Mouse (Mus musculus) bone marrow, adult 2 months (tissue): ENCODE measurements around the gene Cyp1b1.

Experiments used
- CTCF ChIP-seq: fragments of 200-500 bp; IDR thresholded peaks from 2 replicates; pipeline ENCODE4 v1.5.1; 2011; ENCODE audit warnings: low read length, control low read depth; ENCODE audit not compliant: control insufficient read depth, insufficient read depth
- POLR2A ChIP-seq: fragments of 200-500 bp; IDR thresholded peaks from 2 replicates; pipeline ENCODE4 v1.6.1; 2011; ENCODE audit warnings: low read depth, mild to moderate bottlenecking, control low read depth, low read length, borderline replicate concordance; ENCODE audit not compliant: control insufficient read depth

DNA sequence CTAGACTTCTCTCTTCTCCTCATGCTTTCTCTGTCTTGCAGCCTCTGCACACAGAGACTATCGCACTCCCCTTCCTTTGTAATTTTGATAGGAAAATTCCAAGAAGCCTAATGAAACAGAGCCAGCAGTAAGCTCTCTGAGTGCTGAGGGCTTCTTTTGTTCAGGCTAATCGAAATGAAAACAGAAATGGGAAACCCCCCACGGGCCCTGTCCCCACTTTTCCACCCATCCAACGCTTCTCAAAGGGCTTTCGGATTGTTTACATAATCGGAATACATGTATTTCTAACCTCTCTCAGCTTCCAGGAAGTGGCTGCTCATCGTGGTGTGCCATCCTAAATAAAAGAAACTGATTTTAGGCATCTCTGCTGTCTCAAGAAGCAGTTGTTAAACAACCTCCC, 6.7 kb downstream of the Cyp1b1 start:
- TF ChIP-seq CTCF: no peak
- TF ChIP-seq POLR2A: no peak
